Mouse (Mus musculus) kidney, embryonic 14.5 days (tissue): ENCODE measurements around the gene Madcam1. TPM values are rescaled to one million over a fixed set of nuclear protein-coding genes. Genes with fewer than 3 reads are reported as not detected.
A peak's percentile ranks its signal among the peaks of the same experiment; 100 is the strongest.

Source experiments
- ATAC-seq: fragments of 200-750 bp; cut with Nextera tagmentation; 2 replicates; pipeline ENCODE4 v1.8.0; 2017; ENCODE audit warnings: moderate number of reproducible peaks, mild to moderate bottlenecking, moderate TSS enrichment, moderate library complexity; ENCODE audit not compliant: low FRiP score, low TSS enrichment
- H3K27ac ChIP-seq: fragments of 300-500 bp; sonication (generic); 2 replicates; pipeline ENCODE4 v1.5.1; 2014; ENCODE audit warnings: low read depth, mild to moderate bottlenecking, low read length, moderate library complexity, mixed read lengths
- H3K27me3 ChIP-seq: fragments of 300-500 bp; sonication (generic); 2 replicates; pipeline ENCODE4 v1.6.1; 2014; ENCODE audit warnings: mild to moderate bottlenecking, low read length; ENCODE audit not compliant: control insufficient read depth, insufficient read depth
- H3K36me3 ChIP-seq: fragments of 300-500 bp; sonication (generic); 2 replicates; pipeline ENCODE4 v1.6.1; 2014; ENCODE audit warnings: low read length, mixed read lengths; ENCODE audit not compliant: control insufficient read depth, insufficient read depth
- H3K4me1 ChIP-seq: fragments of 300-500 bp; sonication (generic); 2 replicates; pipeline ENCODE4 v1.6.1; 2014; ENCODE audit warnings: low read length, mixed read lengths; ENCODE audit not compliant: control insufficient read depth, insufficient read depth
- H3K4me2 ChIP-seq: fragments of 300-500 bp; sonication (generic); replicated peaks from 2 replicates; pipeline ENCODE4 v1.6.1; 2014; ENCODE audit warnings: low read depth, mild to moderate bottlenecking, low read length
- H3K4me3 ChIP-seq: fragments of 300-500 bp; sonication (generic); 2 replicates; pipeline ENCODE4 v1.5.1; 2014; ENCODE audit warnings: mild to moderate bottlenecking, low read length
- H3K9ac ChIP-seq: fragments of 300-500 bp; sonication (generic); 2 replicates; pipeline ENCODE4 v1.6.1; 2014; ENCODE audit warnings: low read depth, mild to moderate bottlenecking, low read length, moderate library complexity
- H3K9me3 ChIP-seq: fragments of 300-500 bp; sonication (generic); 2 replicates; pipeline ENCODE4 v1.6.1; 2016; ENCODE audit warnings: low read length; ENCODE audit not compliant: control insufficient read depth
- WGBS: fragments of 180-500 bp; shearing (Covaris S2); extraction: QIAGEN DNeasy Blood & Tissue Kit; methylation state at CpG from one replicate; pipeline ENCODE4 v1.1.7; 2014; 5-methylcytosine and 5-hydroxymethylcytosine counted together
- polyA plus RNA-seq: library from polyadenylated mRNA; unstranded; fragments of >200 nt; fragmentation: Nextera tagmentation; extraction: Ambion mirVana; gene quantifications from 2 replicates; pipeline ENCODE4 v1.2.1, GENCODE M21; 2014

Gene Madcam1
- polyA plus RNA-seq, 1 experiment from 2014 or later = 2.6 TPM

DNA sequence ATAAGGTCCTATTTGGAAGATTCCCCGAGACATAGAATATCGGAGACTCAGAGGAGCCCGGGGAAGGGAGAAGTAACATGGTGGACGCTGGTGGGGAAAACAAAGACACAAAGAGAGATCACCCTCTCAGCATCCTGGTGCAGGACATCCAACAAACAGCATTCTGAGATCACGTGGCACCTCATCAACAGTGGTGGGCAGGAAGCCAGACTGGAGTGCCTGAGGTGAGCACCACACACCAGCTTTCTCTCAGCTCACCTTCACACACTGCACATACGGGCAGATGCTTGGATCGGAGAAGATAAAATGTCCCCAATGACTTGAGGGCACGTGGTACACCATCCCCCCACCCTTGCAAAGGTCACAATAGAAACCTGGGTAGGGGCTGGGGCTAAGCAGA, 28.1 kb upstream of the Madcam1 start:
- 83% methylated on average over 8 of the region's 8 CpGs for WGBS
- Histone ChIP-seq H3K9ac (no peak overlapping the region), H3K27ac (no peak overlapping the region), H3K4me1 (peaks cover 27% of the 10 kb centered on the region), H3K9me3 (no peaks in the 10 kb centered on the region), H3K36me3 (no peaks in the 10 kb centered on the region), H3K4me3 (no peak overlapping the region), H3K4me2 (no peak overlapping the region), H3K27me3 (peaks cover 7% of the 10 kb centered on the region; the same call in 1 of the 2 replicates)
- no peak for ATAC-seq

DNA sequence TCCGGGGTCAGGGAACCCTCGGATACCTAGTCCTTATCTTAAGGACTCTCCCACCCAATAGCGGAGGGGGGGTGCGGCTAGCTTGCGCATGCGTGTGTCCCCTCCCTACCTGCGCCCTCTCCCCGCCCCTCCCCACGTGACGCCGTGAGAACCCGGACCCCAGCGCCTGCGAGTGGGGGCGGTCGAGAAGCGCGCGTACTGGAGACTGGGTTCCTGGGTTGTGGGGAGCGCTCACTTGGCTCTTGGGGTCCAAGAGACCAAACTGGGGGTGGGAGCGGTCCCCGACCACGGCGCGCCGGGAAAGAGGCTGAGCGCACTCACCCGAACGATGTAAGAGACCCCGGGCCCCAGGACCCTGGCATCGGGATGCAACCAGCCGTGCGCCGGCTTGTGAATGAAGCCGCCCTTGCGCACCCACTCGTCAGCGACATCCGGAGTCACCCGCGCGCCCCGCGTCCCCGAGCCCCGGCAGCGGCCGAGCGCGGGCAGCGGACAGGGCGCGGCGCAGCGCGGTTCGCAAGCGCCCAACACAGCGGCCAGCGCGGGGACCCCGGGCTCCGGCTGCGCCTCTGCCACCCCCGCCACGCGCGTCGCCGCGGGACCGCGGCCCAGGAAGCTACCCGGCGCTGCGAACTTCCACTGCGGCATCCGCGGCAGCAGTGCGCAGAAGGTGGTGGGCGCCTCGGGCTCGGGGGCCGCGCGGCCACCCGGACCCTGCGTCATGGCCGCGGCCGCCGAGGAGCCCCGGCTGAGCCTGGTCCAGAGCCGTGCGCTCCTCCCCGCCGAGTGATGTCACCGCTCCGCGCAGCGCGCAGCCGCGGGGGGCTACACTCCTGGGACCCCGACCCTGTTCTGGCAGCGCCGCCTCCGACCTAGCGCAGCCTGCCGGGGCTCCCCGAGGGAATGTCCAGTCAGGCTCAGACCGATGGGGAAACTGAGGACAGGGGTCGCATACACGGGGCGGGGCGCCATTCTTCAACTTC, 26.9 kb upstream of the Madcam1 start, which contains the start of gene Shc2:
Gene Shc2, minus strand, starts transcription at position 791 of the 983 bp plus-strand sequence.
- Histone ChIP-seq H3K4me2 (peak within 1 kb of the TSS; percentile 93), H3K4me1 (peaks cover 27% of the 10 kb centered on the region), H3K27ac (peak within 1 kb of the TSS; percentile 52; the same call in 1 of the 2 replicates), H3K9ac (peak within 1 kb of the TSS; percentile 87), H3K9me3 (no peaks in the 10 kb centered on the region), H3K27me3 (peaks cover 7% of the 10 kb centered on the region; the same call in 1 of the 2 replicates), H3K4me3 (peak within 1 kb of the TSS; percentile 82), H3K36me3 (no peaks in the 10 kb centered on the region)
- ATAC-seq = peak; percentile 81
- WGBS = 1% methylated on average over 112 of the region's 116 CpGs

DNA sequence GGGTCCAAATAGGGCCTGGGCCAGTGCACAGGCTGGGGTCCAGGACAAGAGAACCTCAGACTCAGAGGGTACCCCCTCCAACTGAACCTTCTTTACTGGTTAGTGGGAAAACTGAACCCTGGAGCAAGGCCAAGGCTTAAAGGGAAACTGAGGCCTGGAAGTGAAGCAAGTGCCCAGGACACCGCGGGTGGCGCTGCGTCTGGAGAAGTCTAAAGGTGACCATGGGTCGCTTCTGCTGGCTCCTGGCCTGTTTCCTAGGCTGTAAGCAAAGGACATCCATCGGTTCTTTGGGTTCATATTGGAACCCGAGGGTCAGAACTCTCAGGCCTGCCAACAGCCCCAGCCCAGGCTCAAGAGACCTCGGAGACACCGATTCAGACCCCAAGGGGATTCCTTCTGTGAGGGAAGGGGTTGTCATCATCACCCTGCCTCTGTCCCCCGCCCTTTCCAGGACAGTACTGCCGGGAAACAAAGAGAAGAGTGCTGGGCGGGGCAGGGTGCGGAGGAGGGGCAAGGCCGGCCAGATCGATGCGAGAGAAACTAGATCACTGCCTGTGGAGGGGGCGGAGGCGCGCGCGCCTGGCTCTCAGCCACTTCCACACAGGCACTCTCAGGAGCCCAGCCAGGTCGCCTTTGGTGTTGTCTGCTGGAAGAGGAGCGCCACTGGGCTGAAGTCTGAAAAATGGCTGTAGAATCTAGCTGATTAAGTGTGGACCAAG, 25.7 kb upstream of the Madcam1 start:
- peak overlapping the region; percentile 82 for H3K4me3 ChIP-seq
- 7% methylated on average over 23 of the region's 23 CpGs for WGBS
- 0 out of 2 replicates have a peak overlapping the region, but pooled peaks have one; percentile 17 for H3K27ac ChIP-seq
- no peaks in the 10 kb centered on the region for H3K9me3 ChIP-seq
- peak overlapping the region; percentile 87; the same call in 1 of the 2 replicates for H3K9ac ChIP-seq
- peaks cover 7% of the 10 kb centered on the region; the same call in 1 of the 2 replicates for H3K27me3 ChIP-seq
- ATAC-seq = peak; percentile 59
- H3K4me2 ChIP-seq = peak overlapping the region; percentile 93
- no peaks in the 10 kb centered on the region for H3K36me3 ChIP-seq
- H3K4me1 ChIP-seq = peaks cover 20% of the 10 kb centered on the region

DNA sequence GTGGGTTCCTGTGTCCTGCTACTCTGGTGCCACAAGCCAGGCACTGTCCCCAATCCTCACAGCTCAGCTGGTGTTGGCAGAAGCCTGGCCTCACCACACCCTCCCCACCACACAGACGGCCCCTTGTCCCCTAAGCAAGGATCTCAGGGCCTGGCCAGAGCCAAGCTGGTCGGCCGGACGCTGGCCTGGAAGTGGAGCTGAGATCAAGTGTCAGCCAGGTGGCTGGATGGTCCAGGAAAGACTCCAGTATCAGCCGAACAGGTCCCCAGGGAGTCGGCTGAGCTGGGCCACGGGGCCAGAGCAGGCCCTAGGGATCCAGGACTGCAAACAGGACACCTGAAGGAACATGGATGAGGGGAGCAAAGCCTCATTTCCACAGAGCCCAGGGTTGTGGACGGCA, 18.6 kb upstream of the Madcam1 start, which contains the start of gene Odf3l2:
Gene Odf3l2, minus strand, starts transcription at position 28 of the 400 bp plus-strand sequence.
- Histone ChIP-seq H3K4me2 (no peak within 1 kb of the TSS), H3K9ac (no peak within 1 kb of the TSS), H3K9me3 (no peaks in the 10 kb centered on the region), H3K36me3 (no peaks in the 10 kb centered on the region), H3K4me1 (no peaks in the 10 kb centered on the region), H3K27me3 (no peaks in the 10 kb centered on the region), H3K27ac (no peak within 1 kb of the TSS), H3K4me3 (no peak within 1 kb of the TSS)
- 50% methylated on average over 8 of the region's 8 CpGs for WGBS
- no peak for ATAC-seq

DNA sequence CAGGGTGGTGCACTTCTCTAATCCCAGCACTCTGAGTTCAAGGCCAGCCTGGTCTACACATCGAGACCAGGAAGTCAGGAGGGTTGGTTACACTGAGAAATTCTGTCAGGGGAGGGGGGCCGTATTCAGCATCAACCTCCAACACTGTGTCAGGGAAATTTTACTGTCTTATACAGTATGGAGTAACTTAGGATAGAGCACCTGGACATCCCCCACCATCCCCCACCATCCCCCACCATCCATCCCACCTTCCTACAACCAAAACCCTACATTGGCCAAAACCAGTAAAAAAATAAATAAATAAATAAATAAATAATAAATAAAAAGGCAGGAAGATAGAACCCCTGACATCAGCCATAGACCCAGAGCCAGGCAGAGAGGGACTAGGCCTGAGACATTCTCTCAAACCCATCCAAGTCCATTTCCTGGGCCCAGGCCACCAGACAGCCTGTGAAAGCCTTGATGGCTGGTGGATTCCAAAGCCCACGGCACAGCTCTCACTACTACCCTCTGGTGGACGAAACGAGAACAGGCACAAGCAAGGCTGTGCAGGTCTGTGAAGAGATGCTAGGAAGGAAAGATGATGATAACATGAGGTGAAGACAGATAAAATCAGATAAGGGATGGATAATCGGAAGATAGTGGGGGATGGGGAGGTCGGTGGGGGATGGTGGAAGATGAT, 15.1 kb upstream of the Madcam1 start:
- Histone ChIP-seq H3K4me3 (no peak overlapping the region), H3K9me3 (no peaks in the 10 kb centered on the region), H3K27ac (no peak overlapping the region), H3K4me1 (no peaks in the 10 kb centered on the region), H3K4me2 (no peak overlapping the region), H3K9ac (no peak overlapping the region), H3K36me3 (no peaks in the 10 kb centered on the region), H3K27me3 (no peaks in the 10 kb centered on the region)
- 28% methylated on average over 7 of the region's 7 CpGs for WGBS
- ATAC-seq = peak; percentile 53

DNA sequence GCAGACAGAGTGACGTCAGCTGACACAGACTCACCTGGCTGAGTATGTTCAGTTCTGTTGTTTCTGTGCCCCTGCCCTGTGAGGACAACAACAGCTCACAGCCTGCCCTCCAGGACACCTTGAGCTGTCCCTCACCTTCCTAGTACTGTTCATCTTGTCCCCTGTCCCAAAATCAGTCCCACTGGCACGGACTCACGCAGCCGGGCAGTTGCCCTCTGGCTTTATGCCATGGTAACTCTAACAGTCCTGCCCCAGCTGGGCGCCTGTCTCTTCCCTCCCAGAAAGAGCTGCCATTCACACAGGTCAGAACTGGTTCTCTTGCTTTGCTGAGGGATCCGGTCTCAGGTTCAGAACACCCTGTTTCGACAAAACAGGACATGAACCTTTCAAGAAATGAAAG, 11.6 kb upstream of the Madcam1 start:
- Histone ChIP-seq H3K27me3 (no peaks in the 10 kb centered on the region), H3K27ac (no peak overlapping the region), H3K9me3 (no peaks in the 10 kb centered on the region), H3K36me3 (no peaks in the 10 kb centered on the region), H3K4me2 (no peak overlapping the region), H3K9ac (no peak overlapping the region), H3K4me1 (no peaks in the 10 kb centered on the region), H3K4me3 (no peak overlapping the region)
- ATAC-seq = no peak
- WGBS = 87% methylated on average over 7 of the region's 7 CpGs

DNA sequence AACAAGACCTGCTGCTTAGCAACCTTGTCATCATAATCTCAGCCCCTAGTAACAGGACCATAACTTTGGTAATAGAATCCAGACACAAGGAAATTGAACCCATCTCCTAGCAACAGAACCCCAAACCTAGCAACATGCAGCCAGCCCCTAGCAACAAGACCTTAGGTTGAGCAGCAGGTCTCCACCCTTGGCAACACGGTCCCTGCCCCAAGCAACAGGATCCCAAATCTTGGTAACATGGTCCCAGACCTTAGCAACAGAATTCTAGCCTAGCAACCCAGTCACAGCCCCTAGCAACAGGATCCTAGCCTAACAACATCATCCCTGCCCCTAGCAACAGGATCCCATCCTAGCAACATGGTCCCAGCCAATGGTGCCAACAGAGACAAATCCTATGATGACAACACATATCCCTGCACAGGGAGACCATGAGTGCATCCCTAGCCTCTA, 9.4 kb upstream of the Madcam1 start:
- Histone ChIP-seq H3K4me3 (no peak overlapping the region), H3K36me3 (no peaks in the 10 kb centered on the region), H3K4me1 (no peaks in the 10 kb centered on the region), H3K27ac (no peak overlapping the region), H3K4me2 (no peak overlapping the region), H3K9me3 (no peaks in the 10 kb centered on the region), H3K9ac (no peak overlapping the region), H3K27me3 (no peaks in the 10 kb centered on the region)
- 40% methylated on average over 1 of the region's 1 CpGs for WGBS
- no peak for ATAC-seq

DNA sequence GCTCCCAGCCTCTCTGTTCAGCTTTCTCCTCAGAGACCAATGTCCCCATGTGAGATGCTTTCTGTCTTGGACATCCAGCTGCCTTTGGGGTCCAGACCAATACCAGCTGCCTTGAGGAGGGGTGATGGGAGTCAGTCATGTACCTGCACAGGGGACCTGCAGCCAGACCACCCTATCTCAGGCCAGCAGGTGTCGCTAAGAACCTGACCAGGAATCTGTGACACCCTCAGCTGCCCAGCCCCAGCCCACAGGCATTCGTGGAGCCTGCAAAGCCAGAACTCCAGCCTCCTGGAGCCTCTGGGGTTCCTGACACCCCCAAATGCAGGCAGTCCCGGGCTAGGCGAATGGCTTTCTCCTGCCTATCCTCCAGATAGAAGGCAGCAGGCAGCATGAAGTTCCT, 5.5 kb upstream of the Madcam1 start:
- no peaks in the 10 kb centered on the region for H3K27me3 ChIP-seq
- no peak overlapping the region for H3K27ac ChIP-seq
- H3K4me2 ChIP-seq = no peak overlapping the region
- no peaks in the 10 kb centered on the region for H3K9me3 ChIP-seq
- no peaks in the 10 kb centered on the region for H3K36me3 ChIP-seq
- H3K9ac ChIP-seq = no peak overlapping the region
- no peaks in the 10 kb centered on the region for H3K4me1 ChIP-seq
- no peak overlapping the region for H3K4me3 ChIP-seq
- WGBS = 18% methylated on average over 4 of the region's 4 CpGs
- no peak for ATAC-seq
